Mouse (Mus musculus): Measurements from ENCODE around the gene Gcc2. TPM values are rescaled to one million over a fixed set of nuclear protein-coding genes. Genes with fewer than 3 reads are reported as not detected.

The Gcc2 gene
- polyA plus RNA-seq, 1 experiment from 2014 or later: 67.0 TPM

DNA sequence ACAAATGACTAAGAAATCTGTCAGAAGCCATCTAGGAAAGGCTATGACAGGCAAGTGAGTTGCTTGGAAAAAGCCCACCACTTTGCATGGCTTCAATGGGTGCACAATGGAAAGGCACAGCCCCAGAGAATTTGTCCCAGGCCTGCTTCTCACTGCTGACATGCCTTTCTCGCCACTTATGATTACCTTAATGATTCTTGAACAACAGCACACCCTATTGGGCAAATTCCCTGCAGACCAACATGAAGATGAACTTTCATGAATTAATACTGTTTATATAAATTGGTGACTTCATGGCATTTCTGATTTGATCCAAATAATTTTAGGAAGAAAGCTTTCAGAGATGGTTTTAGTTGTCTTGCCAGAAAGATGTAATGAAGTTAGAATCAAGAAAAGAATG lies 5.8 kb upstream of the Gcc2 start:
- no peak for ATAC-seq (ENCODE audit: insufficient read depth, low FRiP score)
- Histone ChIP-seq H3K9ac (ENCODE audit: low read length) (no peak overlapping the region), H3K36me3 (ENCODE audit: control insufficient read depth, insufficient read depth, low read length) (no peaks in the 10 kb centered on the region), H3K4me1 (ENCODE audit: control insufficient read depth, insufficient read depth, low read length) (peaks cover 3% of the 10 kb centered on the region), H3K4me2 (ENCODE audit: low read depth, low read length) (no peak overlapping the region), H3K9me3 (replicated peaks; ENCODE audit: control insufficient read depth, low read length) (no peaks in the 10 kb centered on the region), H3K4me3 (replicated peaks; ENCODE audit: low read length) (no peak overlapping the region), H3K27me3 (ENCODE audit: control insufficient read depth, insufficient read depth, low read length) (no peaks in the 10 kb centered on the region), H3K27ac (ENCODE audit: low read length) (no peak overlapping the region)
- 17% methylated on average over 1 of the region's 1 CpGs for WGBS

DNA sequence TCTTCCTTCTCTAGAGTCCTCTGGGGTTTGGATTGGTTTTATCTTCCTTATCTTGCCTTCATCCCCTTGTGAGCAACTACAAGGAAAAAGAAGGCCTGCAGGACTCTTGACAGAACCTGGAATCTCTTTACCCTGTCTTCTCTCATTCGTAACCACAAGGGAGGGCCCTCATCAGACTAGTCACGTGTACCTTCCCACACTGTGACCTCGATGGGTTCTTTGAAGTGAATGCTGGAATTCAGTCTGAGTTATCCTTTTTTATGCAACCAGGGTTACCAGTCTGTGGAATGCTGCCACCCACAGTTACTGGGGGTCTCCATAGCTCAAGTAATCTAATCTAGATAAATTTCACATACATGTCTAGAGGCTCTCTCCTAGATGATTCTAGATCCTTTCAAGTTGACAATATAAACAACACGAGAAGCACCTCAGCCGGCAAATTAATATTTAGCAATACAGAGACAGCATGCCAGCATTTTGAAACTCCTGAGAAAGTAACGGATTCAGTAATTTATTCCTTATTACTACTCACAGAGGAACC lies 592 bp upstream of the Gcc2 start:
- ATAC-seq (ENCODE audit: insufficient read depth, low FRiP score): no peak
- Histone ChIP-seq H3K27ac (ENCODE audit: low read length) (no peak overlapping the region), H3K4me3 (replicated peaks; ENCODE audit: low read length) (peak overlapping the region; percentile 68), H3K9ac (ENCODE audit: low read length) (peak overlapping the region; percentile 83; the same call in 1 of the 2 replicates), H3K4me2 (ENCODE audit: low read depth, low read length) (peak overlapping the region; percentile 70), H3K27me3 (ENCODE audit: control insufficient read depth, insufficient read depth, low read length) (no peaks in the 10 kb centered on the region), H3K4me1 (ENCODE audit: control insufficient read depth, insufficient read depth, low read length) (peaks cover 5% of the 10 kb centered on the region), H3K9me3 (replicated peaks; ENCODE audit: control insufficient read depth, low read length) (no peaks in the 10 kb centered on the region), H3K36me3 (ENCODE audit: control insufficient read depth, insufficient read depth, low read length) (peaks cover 5% of the 10 kb centered on the region; the same call in 1 of the 2 replicates)
- WGBS: 29% methylated on average over 6 of the region's 6 CpGs

DNA sequence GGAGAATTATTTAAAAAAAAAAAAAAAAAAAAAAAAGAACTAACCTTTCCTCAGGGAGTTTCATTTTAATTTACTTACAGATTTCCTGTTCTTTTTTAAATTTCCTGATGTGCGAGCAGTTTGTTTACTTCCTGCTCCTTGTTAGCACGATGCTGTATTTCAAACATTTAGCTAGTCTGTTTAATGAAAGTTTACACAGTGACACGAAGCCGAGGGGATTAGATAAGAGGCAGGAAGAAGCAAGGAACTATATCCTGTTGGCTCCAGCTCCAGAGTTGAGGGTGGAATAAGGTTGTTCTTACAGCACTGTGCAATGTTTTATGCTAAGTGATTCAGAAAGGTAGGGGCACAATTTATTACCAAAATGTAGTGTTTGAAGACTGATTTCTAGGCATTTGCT lies 657 bp downstream of the Gcc2 start:
- Histone ChIP-seq H3K9ac (ENCODE audit: low read length) (peak overlapping the region; percentile 83), H3K36me3 (ENCODE audit: control insufficient read depth, insufficient read depth, low read length) (peaks cover 8% of the 10 kb centered on the region; the same call in 1 of the 2 replicates), H3K4me3 (replicated peaks; ENCODE audit: low read length) (peak overlapping the region; percentile 68), H3K4me2 (ENCODE audit: low read depth, low read length) (peak overlapping the region; percentile 70), H3K9me3 (replicated peaks; ENCODE audit: control insufficient read depth, low read length) (no peaks in the 10 kb centered on the region), H3K27me3 (ENCODE audit: control insufficient read depth, insufficient read depth, low read length) (no peaks in the 10 kb centered on the region), H3K4me1 (ENCODE audit: control insufficient read depth, insufficient read depth, low read length) (peaks cover 5% of the 10 kb centered on the region), H3K27ac (ENCODE audit: low read length) (peak overlapping the region; percentile 80)
- ATAC-seq (ENCODE audit: insufficient read depth, low FRiP score): no peak
- WGBS: under 1% methylated on average over 4 of the region's 4 CpGs

DNA sequence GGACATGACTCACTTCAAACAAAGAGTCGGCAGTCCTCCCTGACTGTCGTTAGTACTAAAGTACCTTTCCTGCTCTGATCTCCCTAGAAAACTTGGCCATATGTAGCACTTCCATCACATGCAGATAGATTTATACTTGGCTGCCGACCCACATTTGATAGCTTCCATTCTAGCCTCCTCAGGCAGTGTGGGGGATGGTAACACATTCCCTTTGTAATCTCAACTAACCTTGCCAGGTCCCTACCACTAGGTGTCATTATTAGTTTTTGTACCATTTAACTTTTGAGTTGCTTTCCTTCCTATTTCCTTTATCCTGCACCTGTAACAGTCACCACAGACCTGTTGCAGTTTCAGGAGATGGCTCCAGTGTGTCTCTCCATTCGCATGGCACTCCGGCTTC lies 3.2 kb downstream of the Gcc2 start:
- no peaks in the 10 kb centered on the region for H3K9me3 ChIP-seq (replicated peaks; ENCODE audit: control insufficient read depth, low read length)
- H3K9ac ChIP-seq (ENCODE audit: low read length): no peak overlapping the region
- 54% methylated on average over 5 of the region's 5 CpGs for WGBS
- H3K27me3 ChIP-seq (ENCODE audit: control insufficient read depth, insufficient read depth, low read length): no peaks in the 10 kb centered on the region
- peaks cover 5% of the 10 kb centered on the region for H3K4me1 ChIP-seq (ENCODE audit: control insufficient read depth, insufficient read depth, low read length)
- peaks cover 12% of the 10 kb centered on the region; the same call in 1 of the 2 replicates for H3K36me3 ChIP-seq (ENCODE audit: control insufficient read depth, insufficient read depth, low read length)
- H3K4me3 ChIP-seq (replicated peaks; ENCODE audit: low read length): no peak overlapping the region
- no peak for ATAC-seq (ENCODE audit: insufficient read depth, low FRiP score)
- no peak overlapping the region for H3K4me2 ChIP-seq (ENCODE audit: low read depth, low read length)
- H3K27ac ChIP-seq (ENCODE audit: low read length): no peak overlapping the region

DNA sequence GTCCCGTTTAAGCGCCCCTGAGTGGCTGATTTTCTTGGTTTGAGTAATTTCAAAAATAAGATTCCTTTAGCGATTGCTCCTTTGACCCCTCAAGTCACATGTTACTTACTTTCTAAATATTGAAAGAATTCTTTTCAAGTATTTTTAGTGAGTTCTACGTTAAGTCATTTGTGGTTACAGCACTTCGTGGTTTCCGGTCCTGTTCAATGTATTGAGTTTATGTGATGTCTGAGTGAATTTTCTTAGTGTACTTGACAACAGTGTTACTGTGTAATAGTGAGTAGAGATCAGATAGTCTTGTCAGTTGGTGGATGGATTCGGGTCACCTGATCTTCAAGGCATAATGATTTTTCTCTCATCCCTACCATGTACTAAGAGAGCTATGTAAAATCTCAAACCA lies 26.9 kb downstream of the Gcc2 start:
- Histone ChIP-seq H3K9me3 (replicated peaks; ENCODE audit: control insufficient read depth, low read length) (no peaks in the 10 kb centered on the region), H3K36me3 (ENCODE audit: control insufficient read depth, insufficient read depth, low read length) (peaks cover 11% of the 10 kb centered on the region), H3K4me2 (ENCODE audit: low read depth, low read length) (no peak overlapping the region), H3K27ac (ENCODE audit: low read length) (no peak overlapping the region), H3K4me1 (ENCODE audit: control insufficient read depth, insufficient read depth, low read length) (no peaks in the 10 kb centered on the region), H3K4me3 (replicated peaks; ENCODE audit: low read length) (no peak overlapping the region), H3K9ac (ENCODE audit: low read length) (no peak overlapping the region), H3K27me3 (ENCODE audit: control insufficient read depth, insufficient read depth, low read length) (no peaks in the 10 kb centered on the region)
- ATAC-seq (ENCODE audit: insufficient read depth, low FRiP score): no peak
- 90% methylated on average over 7 of the region's 7 CpGs for WGBS

DNA sequence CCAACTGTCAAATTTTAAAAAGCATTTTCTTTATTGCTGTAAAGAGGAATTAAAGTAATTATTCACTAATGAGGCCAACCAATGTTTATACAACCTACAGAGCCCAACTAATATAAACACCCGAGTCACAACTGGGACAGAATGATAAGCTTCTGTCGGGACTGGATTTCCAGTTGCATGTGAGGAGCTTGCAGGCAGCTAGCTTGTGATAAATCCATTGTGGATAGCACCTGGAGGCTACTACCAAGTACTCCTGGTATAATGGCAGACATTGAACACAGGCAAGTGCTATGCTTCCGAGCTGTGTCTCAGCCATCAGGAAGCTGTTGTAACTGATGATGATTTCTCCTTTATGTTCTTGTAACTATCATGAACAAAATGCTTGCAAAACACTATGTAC lies 35.4 kb downstream of the Gcc2 start:
- Histone ChIP-seq H3K9ac (ENCODE audit: low read length) (no peak overlapping the region), H3K4me3 (replicated peaks; ENCODE audit: low read length) (no peak overlapping the region), H3K27me3 (ENCODE audit: control insufficient read depth, insufficient read depth, low read length) (no peaks in the 10 kb centered on the region), H3K4me2 (ENCODE audit: low read depth, low read length) (no peak overlapping the region), H3K4me1 (ENCODE audit: control insufficient read depth, insufficient read depth, low read length) (no peaks in the 10 kb centered on the region), H3K36me3 (ENCODE audit: control insufficient read depth, insufficient read depth, low read length) (peaks cover 37% of the 10 kb centered on the region), H3K9me3 (replicated peaks; ENCODE audit: control insufficient read depth, low read length) (no peaks in the 10 kb centered on the region), H3K27ac (ENCODE audit: low read length) (no peak overlapping the region)
- ATAC-seq (ENCODE audit: insufficient read depth, low FRiP score): no peak
- WGBS: 47% methylated on average over 3 of the region's 3 CpGs

DNA sequence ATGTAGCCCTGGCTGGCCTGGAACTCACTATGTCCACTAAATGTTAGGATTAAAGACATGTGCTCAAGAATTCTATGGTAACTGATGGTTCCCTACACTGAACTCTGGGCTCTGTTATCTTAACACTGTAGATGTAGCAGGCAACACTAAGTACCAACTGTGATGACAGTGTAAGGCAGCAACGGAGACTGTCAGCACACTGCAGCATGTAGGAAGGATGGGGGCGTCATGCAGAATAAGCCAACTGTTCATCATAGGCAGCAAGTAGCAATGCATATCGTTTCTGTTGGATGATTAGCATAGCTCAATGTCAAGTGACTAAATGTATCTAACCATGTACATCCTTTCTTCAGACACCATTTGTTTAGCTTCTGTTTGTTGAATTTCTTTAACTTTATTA lies 38.9 kb downstream of the Gcc2 start:
- Histone ChIP-seq H3K27me3 (ENCODE audit: control insufficient read depth, insufficient read depth, low read length) (no peaks in the 10 kb centered on the region), H3K27ac (ENCODE audit: low read length) (no peak overlapping the region), H3K9ac (ENCODE audit: low read length) (no peak overlapping the region), H3K4me3 (replicated peaks; ENCODE audit: low read length) (no peak overlapping the region), H3K9me3 (replicated peaks; ENCODE audit: control insufficient read depth, low read length) (no peaks in the 10 kb centered on the region), H3K4me2 (ENCODE audit: low read depth, low read length) (no peak overlapping the region), H3K36me3 (ENCODE audit: control insufficient read depth, insufficient read depth, low read length) (peaks cover 44% of the 10 kb centered on the region), H3K4me1 (ENCODE audit: control insufficient read depth, insufficient read depth, low read length) (no peaks in the 10 kb centered on the region)
- ATAC-seq (ENCODE audit: insufficient read depth, low FRiP score): no peak
- 92% methylated on average over 3 of the region's 3 CpGs for WGBS

DNA sequence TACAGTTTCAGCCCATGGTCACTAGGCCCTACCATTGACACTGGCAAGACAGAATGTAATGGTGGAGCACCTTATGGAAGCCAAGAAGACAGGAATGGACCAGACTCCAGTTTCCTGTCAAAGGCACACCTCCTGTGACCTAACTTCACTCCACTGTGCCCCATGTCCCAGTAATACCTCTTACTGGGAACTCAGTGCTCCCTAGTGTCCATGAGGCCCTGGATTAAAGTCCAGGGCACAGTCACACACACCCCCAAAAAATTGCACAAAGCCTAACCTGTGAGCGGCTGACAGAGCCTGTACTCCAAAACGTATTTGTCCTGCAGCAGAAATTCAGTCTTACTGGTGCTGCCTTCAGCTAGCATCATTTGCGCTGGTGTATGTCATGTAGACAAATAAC lies 40.3 kb downstream of the Gcc2 start:
- H3K27me3 ChIP-seq (ENCODE audit: control insufficient read depth, insufficient read depth, low read length): no peaks in the 10 kb centered on the region
- H3K4me2 ChIP-seq (ENCODE audit: low read depth, low read length): no peak overlapping the region
- ATAC-seq (ENCODE audit: insufficient read depth, low FRiP score): no peak
- H3K4me3 ChIP-seq (replicated peaks; ENCODE audit: low read length): no peak overlapping the region
- peaks cover 44% of the 10 kb centered on the region for H3K36me3 ChIP-seq (ENCODE audit: control insufficient read depth, insufficient read depth, low read length)
- H3K9ac ChIP-seq (ENCODE audit: low read length): no peak overlapping the region
- no peak overlapping the region for H3K27ac ChIP-seq (ENCODE audit: low read length)
- H3K9me3 ChIP-seq (replicated peaks; ENCODE audit: control insufficient read depth, low read length): no peaks in the 10 kb centered on the region
- no peaks in the 10 kb centered on the region for H3K4me1 ChIP-seq (ENCODE audit: control insufficient read depth, insufficient read depth, low read length)
- 95% methylated on average over 3 of the region's 3 CpGs for WGBS

DNA sequence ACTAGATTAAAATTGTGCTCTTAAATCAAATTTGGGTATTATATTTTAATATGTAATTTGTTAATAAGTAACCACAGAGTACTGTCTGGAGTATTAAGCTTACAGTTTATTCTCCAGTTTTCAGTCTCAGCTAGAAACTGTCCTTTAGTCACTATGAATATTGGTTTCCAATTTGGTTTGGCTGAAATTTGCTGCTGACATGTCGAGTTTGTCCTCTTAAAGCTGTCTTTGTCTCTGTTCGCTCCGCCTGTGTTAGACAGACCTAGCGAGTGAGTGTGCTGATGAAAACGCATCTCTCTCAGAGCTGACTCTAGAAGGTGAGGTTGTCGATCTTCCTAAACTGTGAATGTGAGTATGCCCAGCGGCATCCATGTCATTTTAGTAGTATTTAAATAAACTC lies 49.7 kb downstream of the Gcc2 start:
- WGBS: 94% methylated on average over 7 of the region's 7 CpGs
- no peak overlapping the region for H3K4me2 ChIP-seq (ENCODE audit: low read depth, low read length)
- no peak overlapping the region for H3K27ac ChIP-seq (ENCODE audit: low read length)
- H3K9ac ChIP-seq (ENCODE audit: low read length): no peak overlapping the region
- H3K4me1 ChIP-seq (ENCODE audit: control insufficient read depth, insufficient read depth, low read length): no peaks in the 10 kb centered on the region
- no peaks in the 10 kb centered on the region for H3K27me3 ChIP-seq (ENCODE audit: control insufficient read depth, insufficient read depth, low read length)
- H3K36me3 ChIP-seq (ENCODE audit: control insufficient read depth, insufficient read depth, low read length): 0 out of 2 replicates have a peak, but pooled peaks cover 6% of the 10 kb centered on the region
- no peak overlapping the region for H3K4me3 ChIP-seq (replicated peaks; ENCODE audit: low read length)
- H3K9me3 ChIP-seq (replicated peaks; ENCODE audit: control insufficient read depth, low read length): no peaks in the 10 kb centered on the region
- no peak for ATAC-seq (ENCODE audit: insufficient read depth, low FRiP score)
